Mouse (Mus musculus): ENCODE measurements around the gene Dcdc2c.

DNA sequence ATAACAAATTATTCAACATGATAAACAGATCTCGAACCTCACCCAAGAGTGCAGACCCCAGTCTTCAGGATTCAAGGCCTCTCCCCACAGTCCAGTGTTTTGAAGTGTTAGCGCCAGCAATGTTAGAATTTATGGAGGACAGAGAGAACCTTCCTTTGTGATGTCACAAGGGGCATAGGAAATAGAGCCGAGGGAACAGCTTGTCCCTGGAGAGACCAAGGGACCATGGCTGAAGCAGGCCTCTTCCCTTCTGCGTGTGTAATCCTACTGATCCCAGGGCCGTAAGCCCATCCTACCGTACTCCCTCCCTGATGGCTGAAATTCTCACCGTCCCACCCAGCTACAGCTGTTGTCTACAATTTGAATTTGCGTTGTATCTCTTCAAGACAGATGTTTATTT, 30.2 kb upstream of the Dcdc2c start, which contains the start of gene Allc:
- TF ChIP-seq CTCF (IDR thresholded peaks at IDR 0.05; ENCODE audit: low read depth) = no peak
- TF ChIP-seq EP300 (IDR thresholded peaks at IDR 0.05; ENCODE audit: low read depth) = no peak
